Mouse (Mus musculus) hematopoietic stem cell, adult 5-6 weeks (primary cell): ENCODE results near the gene Gp1bb. TPM values are rescaled to one million over a fixed set of nuclear protein-coding genes. Genes with fewer than 3 reads are reported as not detected.

Experiments used
- ATAC-seq, 2 experiments: fragments of 125-278 bp in 1 of 2; replicated peaks in 1 of 2; 2 replicates each; pipeline ENCODE4 v1.8.0; 2016 to 2017; ENCODE audit warnings: inconsistent platforms in 2 of 2, mild to moderate bottlenecking in 2 of 2, moderate number of reproducible peaks in 2 of 2, low read depth in 1 of 2, moderate TSS enrichment in 1 of 2; ENCODE audit not compliant: low FRiP score in 2 of 2, poor library complexity in 2 of 2, severe bottlenecking in 2 of 2, insufficient read depth in 1 of 2, low TSS enrichment in 1 of 2
- total RNA-seq: library from RNA; stranded (forward); fragments of 172-1452, 232-1000 nt; gene quantifications from 2 replicates; pipeline ENCODE4 v1.2.3, GENCODE M21; 2017

Gp1bb gene
- total RNA-seq, 1 experiment from 2014 or later, result 2.9 TPM

DNA sequence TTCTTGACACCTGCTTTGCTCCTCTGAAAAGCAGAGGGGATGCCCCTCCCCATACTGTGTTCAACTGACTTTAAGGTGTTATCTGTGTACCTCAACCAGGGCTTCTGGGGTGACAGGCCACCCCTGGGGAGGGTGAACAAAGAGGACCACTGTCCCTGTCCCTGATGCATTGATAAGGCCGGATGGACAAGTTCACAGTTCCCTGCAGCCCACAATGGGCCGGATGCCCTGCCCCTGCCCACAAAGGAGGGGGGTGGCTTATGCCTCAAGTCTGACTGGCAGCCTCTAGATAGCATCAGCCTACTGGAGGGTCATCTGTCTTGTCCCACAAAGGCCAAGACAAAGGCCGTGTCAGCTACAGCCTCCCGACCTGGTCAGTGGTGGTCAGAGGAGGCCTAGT lies 3.1 kb downstream of the Gp1bb start:
- ATAC-seq, result no peak

DNA sequence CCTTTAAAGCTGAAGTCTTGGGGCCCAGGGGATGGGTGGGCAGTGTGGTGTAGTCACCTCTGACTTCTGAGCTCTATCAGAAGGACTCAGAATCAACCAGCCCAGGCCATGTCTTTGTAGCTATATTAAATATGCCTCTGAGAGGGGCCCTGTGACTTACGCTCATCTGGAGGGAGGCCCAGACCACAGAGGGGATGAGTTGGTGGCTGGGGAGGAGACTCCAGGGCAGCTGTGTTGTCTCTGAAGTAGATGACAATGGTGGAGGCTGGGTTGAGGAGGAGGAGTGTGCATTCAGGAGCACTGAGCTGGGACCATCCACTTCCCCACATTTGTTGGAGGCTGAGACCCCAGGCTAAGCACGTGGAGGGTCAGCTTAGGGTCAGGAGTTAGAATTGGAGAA lies 3.9 kb downstream of the Gp1bb start:
- no peak for ATAC-seq

DNA sequence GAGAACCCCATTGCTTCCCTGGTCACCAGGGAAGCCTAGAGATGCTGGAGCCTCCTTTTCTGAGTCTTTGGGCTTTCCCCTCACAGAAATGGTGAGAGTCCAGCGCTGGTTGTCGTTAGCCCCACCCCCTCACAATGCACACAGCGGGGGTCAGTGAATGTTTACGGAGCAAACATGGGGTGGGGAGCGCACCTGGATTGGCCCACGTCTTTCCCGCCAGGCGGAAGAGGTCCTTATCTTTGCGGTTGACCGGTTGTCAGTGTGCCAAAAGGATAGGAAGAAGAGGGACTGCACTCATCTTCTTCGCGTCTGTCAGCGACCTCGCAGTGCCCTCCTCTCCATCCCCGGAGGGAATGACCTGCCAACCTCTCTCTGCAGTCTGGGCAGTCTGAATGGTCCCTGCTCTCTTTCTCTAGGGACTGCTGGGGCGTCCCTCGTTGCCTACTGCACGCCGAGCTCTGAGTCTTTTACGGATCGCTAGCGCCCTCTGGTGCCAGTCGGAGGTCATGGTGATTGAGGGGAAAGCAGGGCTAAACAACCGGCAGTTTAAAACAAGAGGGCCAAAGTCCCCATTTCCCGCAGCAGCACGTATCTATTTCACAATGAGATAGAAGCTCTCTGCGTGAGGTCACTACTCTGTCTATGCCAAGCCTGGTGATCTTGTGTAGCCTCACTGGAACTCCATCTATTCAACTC lies 4.7 kb downstream of the Gp1bb start:
- peak; percentile 80 to 89 for ATAC-seq

DNA sequence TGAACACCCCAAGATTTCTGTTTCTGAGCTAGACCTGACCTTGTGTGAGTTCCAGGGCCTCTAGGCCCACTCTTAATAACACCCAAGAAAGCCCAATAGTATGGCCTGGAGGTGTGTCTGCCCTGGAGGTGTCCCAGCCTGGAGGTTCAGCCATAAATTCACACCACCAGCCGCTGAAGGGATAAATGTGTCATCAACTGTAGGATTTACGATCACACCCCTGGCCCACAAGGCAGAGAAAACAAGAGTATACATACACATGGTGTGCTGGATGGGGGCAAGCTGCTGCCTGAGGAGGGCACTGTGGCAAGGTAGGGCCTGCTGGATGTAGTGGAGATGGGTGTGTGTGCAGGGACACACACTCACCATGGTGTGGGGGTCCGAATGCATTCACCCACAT lies 8.9 kb downstream of the Gp1bb start:
- ATAC-seq, result no peak

DNA sequence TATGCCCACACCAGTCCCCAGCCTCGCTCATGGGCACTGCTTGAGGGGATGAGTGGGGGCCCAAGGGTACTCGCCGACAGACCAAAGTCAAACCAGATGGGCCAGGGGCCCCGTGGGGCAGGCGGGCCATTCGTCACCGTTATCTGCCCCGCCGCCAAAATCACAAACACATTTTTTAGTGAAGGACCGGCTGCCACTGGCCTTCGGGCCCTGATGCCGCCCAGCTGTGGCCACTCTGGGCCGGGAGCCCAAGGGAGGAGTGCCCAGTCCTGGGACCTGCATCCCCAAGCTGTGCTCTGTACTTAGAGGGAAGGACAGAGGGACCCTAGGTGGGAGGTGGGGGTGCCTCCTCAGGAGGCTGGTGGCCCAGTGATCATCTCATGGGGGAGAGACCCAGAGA lies 10.5 kb downstream of the Gp1bb start:
- ATAC-seq, result no peak

DNA sequence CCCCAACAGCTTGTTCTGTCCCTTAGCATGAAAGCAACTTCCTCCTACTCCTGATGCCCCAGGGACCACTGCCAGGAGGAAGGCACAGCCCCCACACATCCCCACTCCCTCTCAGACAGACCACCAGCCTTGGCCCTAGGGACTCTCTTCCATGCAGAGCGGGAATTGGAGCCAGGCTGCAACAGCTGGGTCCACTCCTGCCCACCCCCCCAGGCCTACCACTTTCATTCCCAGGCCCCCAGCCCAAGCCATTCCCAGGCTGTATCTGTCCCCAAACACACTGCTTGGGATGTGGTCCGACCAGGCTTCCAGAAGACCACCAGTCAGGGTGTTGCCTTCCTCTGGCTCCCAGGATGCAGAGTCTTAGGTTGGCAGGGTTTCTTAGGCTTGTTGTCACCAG lies 13.1 kb downstream of the Gp1bb start:
- ATAC-seq, result no peak

DNA sequence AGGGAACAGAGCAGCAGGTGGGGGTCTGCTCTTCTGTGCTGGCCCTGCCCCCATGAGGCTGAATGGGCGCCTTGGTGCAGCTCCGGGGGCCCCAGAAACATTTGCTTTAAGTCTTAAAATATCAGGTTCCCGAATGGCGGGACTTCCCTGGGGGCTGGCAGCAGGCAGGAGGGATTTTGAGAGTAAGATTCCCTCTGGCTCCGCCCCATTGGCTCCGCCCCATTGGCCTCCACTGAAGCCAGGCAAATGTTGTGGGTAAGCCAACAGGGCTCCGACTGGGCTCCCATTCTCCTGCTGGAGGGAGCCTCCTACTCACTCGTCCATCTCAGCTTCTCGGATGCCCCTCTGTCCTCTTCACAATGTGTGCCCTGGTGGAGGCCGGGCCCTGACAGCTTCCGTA lies 14.0 kb downstream of the Gp1bb start:
- ATAC-seq, result no peak

DNA sequence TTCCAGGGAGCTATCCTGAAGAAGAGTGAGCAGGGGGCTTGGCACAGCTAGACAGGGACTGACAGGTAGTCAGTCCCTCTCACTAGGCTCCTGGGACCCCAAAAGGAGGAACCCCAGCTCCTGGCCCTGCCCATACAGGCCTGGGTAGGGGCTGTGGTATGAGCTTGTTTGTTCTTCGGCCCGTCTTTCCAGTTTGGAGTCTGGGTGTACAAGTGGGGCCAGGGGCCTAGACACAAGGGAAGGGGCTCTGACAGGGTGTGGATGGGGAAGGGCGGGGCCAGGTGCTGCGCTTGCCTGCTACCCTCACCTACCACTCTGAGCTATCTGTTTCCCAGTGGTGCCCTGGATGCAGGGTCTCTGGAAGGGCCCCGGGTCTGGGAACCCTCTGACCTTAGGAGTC lies 16.5 kb downstream of the Gp1bb start:
- ATAC-seq, result no peak

DNA sequence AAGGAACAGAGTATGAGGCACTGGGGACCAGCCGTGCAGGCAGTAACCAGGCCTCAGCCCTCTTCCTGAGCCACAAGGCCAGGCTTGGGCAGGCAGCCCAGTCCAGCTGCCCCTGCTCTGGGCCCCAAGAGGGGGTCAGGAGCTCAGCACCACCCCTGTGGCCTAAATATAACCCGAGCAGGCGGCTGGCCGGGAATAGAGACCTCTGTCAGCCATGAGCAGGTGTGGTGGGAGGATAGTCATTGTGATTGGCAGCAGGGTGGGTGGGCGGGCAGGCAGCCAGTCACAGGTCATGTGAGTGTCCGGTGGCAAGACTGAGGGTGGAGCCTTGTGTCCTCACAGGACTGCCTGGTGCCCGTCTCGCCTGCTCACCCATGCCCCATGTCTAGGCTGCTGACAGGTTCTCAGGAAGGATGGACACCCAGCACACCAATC lies 17.9 kb downstream of the Gp1bb start:
- no peak for ATAC-seq

DNA sequence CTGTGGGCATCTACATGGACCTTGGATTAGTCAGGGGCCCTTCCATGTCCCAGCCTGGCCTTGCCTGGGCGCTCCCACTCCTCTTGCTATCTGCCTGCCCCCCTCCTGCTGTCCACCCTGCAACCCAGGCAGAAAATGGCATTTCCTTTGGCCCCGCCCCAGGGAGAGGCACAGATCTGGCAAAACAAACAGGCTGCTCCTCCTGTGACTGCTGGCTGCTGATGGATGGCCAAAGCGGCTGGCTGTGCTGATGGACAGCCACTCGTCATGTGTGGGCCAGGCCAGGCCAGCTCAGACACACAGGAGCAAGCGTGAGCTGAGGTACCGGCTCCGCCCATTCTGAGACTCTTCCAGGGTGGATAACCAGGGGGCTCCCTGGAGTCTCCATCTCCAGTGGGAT lies 20.8 kb downstream of the Gp1bb start:
- ATAC-seq, result no peak

DNA sequence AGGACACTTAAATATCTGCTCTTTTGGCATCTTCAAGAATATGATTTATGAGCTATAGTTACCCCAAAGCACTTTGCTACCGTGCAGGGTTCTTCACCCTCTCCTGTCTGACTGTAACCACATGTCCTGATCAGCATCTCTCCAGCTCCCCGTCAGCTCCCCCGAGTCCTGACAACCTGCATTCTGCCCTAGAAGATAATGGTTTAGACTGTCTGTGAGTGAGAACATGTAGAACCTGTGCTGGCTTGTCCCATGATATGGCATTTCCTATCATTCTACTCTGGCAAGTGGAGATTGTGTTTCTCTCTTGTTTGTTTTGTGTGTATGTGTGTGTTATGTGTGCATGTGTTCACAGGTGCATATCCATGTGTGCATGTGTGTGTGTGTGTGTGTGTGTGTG lies 24.2 kb downstream of the Gp1bb start:
- ATAC-seq, result no peak

DNA sequence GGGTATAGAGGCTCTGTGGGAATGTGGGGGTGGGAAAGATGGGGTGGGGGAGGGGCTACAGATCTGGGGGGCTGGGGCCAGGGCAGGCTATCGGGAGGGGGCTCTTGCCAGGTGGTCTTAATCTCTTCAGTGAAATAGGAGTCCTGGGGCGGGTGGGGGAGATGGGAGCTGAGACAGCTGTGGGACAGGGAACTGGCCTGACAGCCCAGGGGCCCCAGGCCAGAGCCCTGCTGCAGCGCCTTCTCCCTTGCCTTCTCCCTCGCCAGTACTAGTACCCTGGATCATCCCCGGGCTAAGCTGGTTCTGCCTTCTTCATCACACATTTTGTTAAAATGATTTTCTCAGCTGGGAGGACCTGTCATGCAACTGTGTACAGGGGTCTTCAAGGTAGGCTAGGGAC lies 25.9 kb downstream of the Gp1bb start:
- ATAC-seq, result no peak

DNA sequence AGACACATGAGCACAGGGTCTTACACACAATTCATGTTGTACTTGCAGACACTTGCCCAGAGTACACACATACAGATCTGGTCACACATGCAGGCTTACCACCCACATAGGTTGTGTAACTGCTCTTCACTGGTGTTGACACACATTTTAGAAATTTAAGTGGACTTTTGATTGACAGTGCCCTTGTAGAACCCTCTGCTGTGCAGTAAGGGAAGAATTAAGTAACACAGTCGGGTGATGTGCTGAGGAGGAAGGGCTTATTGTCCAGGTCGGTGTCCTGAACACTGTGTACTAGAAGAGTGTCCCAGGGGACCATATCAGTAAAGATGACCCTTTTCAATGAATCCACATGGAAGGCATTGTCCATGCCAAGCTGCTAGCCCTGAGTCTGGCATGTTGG lies 28.3 kb downstream of the Gp1bb start:
- no peak for ATAC-seq

DNA sequence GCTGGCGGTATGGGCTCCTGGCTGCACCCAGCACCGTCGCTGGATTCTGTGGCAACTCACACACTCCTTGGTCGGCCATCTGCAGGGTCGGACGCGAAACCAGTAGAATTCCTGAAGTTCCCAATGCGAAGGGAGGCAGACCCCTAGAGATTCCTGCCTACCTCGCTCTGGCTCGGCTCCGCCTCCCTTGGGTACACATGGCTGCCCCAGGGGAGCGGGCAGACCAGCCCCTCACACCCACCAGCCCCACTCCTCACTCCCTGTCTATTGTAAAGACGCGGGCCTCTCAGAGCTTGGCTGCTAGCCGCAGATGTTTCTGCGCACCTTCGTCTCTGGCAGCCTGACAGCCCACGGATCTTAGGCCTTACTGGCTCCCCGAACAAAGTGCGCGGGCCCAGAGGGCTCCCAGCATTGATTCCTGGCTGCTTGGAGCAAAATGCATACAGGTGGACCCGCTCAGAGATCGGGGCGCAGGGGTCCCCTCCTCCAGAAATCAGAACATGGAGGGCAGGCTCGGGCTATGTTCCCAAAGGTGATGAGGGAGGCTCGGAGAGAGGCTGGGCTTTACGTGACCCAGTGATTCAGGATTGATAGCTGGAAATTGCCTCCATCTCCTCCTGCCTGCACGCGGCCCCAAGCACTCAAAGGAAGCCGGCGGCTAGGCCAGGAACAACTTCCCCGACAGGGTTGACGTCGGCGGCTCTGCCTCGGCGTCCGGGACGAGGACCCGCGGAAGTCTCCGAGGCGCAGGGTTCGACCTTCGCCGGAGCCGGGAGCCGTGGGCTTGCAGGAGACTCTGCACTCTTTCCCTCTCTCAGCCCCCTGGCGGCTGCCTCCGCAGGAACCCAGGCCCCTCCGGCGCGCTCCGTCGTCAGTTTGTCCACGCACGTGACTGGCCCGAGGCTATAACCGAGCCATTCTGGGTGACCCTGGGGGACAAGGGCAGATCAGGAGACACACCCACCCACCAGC lies 30.9 kb downstream of the Gp1bb start:
- ATAC-seq, result peak; percentile 13 to 46; a peak in 2 of 4 replicates

DNA sequence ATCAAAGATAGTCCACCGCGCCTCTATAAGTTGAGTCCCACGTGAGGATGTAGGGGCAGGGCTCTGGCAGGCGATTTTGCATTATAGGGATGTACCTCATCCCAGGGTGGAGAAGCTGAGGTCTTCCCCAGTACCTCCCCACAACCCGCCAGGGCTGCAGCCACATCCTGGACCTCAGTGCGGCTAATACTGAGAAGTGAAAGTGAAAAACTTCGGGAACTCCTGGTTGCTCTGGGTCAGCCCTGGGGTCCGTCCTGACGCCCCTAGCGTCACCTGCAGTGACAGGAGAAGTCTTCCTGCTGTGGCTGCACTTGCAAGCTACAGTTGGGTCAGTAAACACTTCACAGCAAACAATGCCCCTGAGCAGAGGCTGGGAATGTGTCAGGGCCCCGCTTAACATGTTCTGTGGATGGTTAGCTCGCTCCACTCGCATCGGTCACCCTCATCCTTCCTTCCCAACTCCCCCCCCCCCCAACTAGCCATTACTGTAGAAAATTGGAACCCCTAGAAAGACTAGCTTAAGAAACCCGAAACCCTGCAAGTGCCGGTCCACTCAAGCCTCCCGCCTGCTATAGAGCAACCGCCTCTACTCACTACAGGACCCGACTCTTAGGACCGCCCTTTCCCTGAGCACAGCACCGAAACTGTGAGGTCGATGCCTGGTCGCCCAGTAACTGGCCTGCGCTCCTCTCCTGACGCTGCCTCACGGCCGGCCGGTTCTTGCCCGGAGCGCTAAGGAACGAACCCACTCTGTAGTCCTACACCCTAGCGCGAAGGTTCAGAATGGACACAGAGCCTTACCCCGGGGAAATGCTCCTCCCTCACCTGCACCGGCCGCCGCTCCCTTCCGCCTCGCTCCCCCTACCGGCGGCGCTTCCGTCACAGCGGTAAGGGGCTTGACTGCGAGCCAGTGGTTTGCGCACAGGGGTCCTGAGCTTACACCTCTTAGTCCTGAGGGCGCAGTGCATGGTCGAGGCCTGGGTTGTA lies 32.1 kb downstream of the Gp1bb start, which contains the start of gene Tbx1:
TSS of gene Tbx1 (minus strand) at position 868 of the 987 bp plus-strand sequence.
- peak; percentile 22 to 37; a peak in 3 of 4 replicates for ATAC-seq

DNA sequence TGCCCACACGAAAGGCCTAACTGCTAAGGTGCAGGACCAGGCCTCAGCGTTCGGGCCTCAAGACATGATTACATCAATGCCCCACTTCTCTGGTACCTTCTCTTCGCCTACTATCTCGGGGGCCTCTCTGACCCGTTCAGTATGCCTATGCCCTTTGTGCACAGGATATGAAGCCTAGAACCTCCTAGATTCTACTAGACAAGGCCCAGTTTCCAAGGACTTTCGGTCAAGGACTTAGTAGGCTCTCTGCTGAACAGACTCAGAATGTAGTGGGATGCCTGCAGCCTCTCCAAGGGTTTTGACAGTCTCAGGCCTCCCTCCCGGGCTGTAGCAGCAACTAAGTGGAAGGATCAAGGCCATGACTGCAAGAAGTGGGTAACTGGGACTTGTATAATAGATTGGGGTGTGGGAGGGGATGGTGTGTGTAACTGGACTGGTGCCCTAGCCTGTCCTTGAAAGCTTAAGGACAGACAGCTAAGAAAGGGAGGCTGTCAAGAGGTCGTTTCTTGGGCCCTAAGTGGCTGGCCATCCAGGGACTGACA lies 33.1 kb downstream of the Gp1bb start:
- ATAC-seq, result no peak

DNA sequence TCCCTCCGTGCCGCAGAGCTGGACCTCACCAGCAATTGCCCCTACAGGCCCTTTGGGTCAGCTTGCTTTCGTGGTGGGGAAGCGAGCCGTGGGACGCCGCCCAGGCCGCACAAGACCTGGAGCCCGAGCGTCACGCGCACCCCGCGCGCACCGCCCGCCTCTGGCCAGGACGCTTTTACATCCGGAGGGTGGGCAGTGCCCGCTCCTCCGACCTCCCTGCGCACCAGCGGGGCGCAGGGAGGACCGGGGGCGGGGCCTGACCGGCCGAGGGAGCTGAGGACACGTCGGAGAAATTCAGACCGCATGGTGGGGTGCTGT lies 33.5 kb downstream of the Gp1bb start:
- ATAC-seq, result no peak
